Mouse (Mus musculus) midbrain, postnatal 0 days (tissue): ENCODE results near the gene Rita1. TPM values are rescaled to one million over a fixed set of nuclear protein-coding genes. Genes with fewer than 3 reads are reported as not detected.

Source experiments
- ATAC-seq: fragments of 200-750 bp; cut with Nextera tagmentation; 2 replicates; pipeline ENCODE4 v1.8.0; 2017; ENCODE audit warnings: moderate number of reproducible peaks, mild to moderate bottlenecking, moderate TSS enrichment, moderate library complexity; ENCODE audit not compliant: low FRiP score
- DNase-seq: peaks from one replicate; pipeline ENCODE4 v3.0.0-alpha.2; 2015; ENCODE audit warnings: low spot score
- H3K27ac ChIP-seq: fragments of 300-500 bp; sonication (generic); 2 replicates; pipeline ENCODE4 v1.5.1; 2014; ENCODE audit warnings: low read depth, mild to moderate bottlenecking, low read length, mixed read lengths
- H3K27me3 ChIP-seq: fragments of 300-500 bp; sonication (generic); 2 replicates; pipeline ENCODE4 v1.6.1; 2014; ENCODE audit warnings: low read length, control low read depth, mixed read lengths; ENCODE audit not compliant: insufficient read depth
- H3K36me3 ChIP-seq: fragments of 300-500 bp; sonication (generic); 2 replicates; pipeline ENCODE4 v1.6.1; 2014; ENCODE audit warnings: low read length, control low read depth, mixed read lengths; ENCODE audit not compliant: insufficient read depth
- H3K4me1 ChIP-seq: fragments of 300-500 bp; sonication (generic); 2 replicates; pipeline ENCODE4 v1.6.1; 2014; ENCODE audit warnings: mild to moderate bottlenecking, control low read depth, antibody characterized with exemption, low read length, mixed read lengths; ENCODE audit not compliant: insufficient read depth
- H3K4me2 ChIP-seq: fragments of 300-500 bp; sonication (generic); 2 replicates; pipeline ENCODE4 v1.6.1; 2014; ENCODE audit warnings: low read depth, mild to moderate bottlenecking, low read length, mixed read lengths; ENCODE audit not compliant: poor library complexity, severe bottlenecking
- H3K4me3 ChIP-seq: fragments of 300-500 bp; sonication (generic); 2 replicates; pipeline ENCODE4 v1.5.1; 2014; ENCODE audit warnings: low read depth, mild to moderate bottlenecking, low read length, moderate library complexity
- H3K9ac ChIP-seq: fragments of 300-500 bp; sonication (generic); replicated peaks from 2 replicates; pipeline ENCODE4 v1.6.1; 2014; ENCODE audit warnings: mild to moderate bottlenecking, low read length, moderate library complexity, mixed read lengths; ENCODE audit not compliant: poor library complexity, severe bottlenecking
- H3K9me3 ChIP-seq: fragments of 300-500 bp; sonication (generic); 2 replicates; pipeline ENCODE4 v1.6.1; 2016; ENCODE audit warnings: low read length, control low read depth
- CTCF ChIP-seq: IDR thresholded peaks from 2 replicates; pipeline ENCODE4 v1.5.1; 2016; ENCODE audit warnings: antibody characterized with exemption, mild to moderate bottlenecking
- whole genome bisulfite sequencing: fragments of 180-500 bp; shearing (Covaris S2); extraction: QIAGEN DNeasy Blood & Tissue Kit; methylation state at CpG from one replicate; pipeline ENCODE4 v1.1.7; 2014; 5-methylcytosine and 5-hydroxymethylcytosine counted together
- polyA plus RNA-seq: library from polyadenylated mRNA; unstranded; fragments of >200 nt; fragmentation: Nextera tagmentation; extraction: Ambion mirVana; gene quantifications from 2 replicates; pipeline ENCODE4 v1.2.1, GENCODE M21; 2015
- total RNA-seq: library from RNA; depleted of rRNA; stranded (reverse); fragments of >200 nt; gene quantifications from 2 replicates; pipeline ENCODE4 v1.2.3, GENCODE M21; 2014

Rita1 gene
- total and polyA plus RNA-seq, 2 experiments from 2014 or later, result 31.4 to 43.6 TPM

- Histone ChIP-seq H3K9ac (no peak overlapping the region), H3K27me3 (no peaks in the 10 kb centered on the region), H3K4me1 (peaks cover 5% of the 10 kb centered on the region; the same call in 1 of the 2 replicates), H3K27ac (no peak overlapping the region), H3K4me3 (no peak overlapping the region), H3K4me2 (no peak overlapping the region), H3K9me3 (no peaks in the 10 kb centered on the region), H3K36me3 (peaks cover 4% of the 10 kb centered on the region; the same call in 1 of the 2 replicates)
- ATAC-seq (no peak), DNase-seq (no peak)
- peak; percentile 24 for TF ChIP-seq CTCF
- WGBS, result 68% methylated on average over 10 of the region's 10 CpGs
These were observed 34.4 kb downstream of the Rita1 start for GRCm38 (mm10) chr5:120577935-120578441.

- ATAC-seq (no peak), DNase-seq (no peak)
- 80% methylated on average over 11 of the region's 11 CpGs for WGBS
- Histone ChIP-seq H3K27ac (no peak overlapping the region), H3K9ac (no peak overlapping the region), H3K9me3 (no peaks in the 10 kb centered on the region), H3K4me3 (no peak overlapping the region), H3K27me3 (no peaks in the 10 kb centered on the region), H3K4me1 (peaks cover 5% of the 10 kb centered on the region; the same call in 1 of the 2 replicates), H3K36me3 (no peaks in the 10 kb centered on the region; the same call in 1 of the 2 replicates), H3K4me2 (no peak overlapping the region)
- no peak for TF ChIP-seq CTCF
These were observed 35.5 kb downstream of the Rita1 start for GRCm38 (mm10) chr5:120576781-120577301.

DNA sequence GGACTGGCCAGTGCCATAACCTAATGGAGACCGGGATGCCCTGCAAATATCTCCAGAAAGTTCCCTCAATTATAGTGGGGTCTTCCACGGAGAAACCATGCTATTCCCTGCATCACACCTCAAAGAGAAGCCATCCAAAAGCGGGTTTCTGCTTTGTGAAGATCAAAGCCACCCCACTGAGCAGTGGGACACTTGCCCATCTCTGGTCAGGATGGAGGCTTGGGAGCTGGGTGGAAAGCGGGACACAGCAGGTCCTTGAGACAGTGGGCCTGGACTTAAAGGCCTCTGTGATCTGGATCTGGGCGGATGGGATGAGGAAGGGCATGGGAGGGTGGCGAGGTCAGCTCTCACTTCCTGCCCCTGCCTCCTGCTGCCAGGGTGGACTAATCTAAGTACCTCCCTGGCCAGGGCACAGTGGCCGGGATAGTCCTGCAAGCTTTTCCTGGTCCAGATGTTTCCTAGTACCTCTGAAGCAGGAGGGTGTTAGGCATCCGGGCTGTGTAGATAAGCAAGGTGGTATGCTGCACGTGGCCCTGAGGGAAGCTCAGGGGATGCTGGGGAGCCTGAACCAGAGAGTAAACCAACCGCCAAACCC, 37.8 kb downstream of the Rita1 start:
- no peak overlapping the region for H3K9ac ChIP-seq
- H3K36me3 ChIP-seq, result no peaks in the 10 kb centered on the region
- WGBS, result 72% methylated on average over 10 of the region's 10 CpGs
- H3K4me1 ChIP-seq, result peaks cover 5% of the 10 kb centered on the region; the same call in 1 of the 2 replicates
- no peak for TF ChIP-seq CTCF
- no peaks in the 10 kb centered on the region for H3K27me3 ChIP-seq
- no peak overlapping the region for H3K27ac ChIP-seq
- no peak overlapping the region for H3K4me2 ChIP-seq
- H3K4me3 ChIP-seq, result no peak overlapping the region
- ATAC-seq, result no peak
- no peak for DNase-seq
- no peaks in the 10 kb centered on the region for H3K9me3 ChIP-seq

DNA sequence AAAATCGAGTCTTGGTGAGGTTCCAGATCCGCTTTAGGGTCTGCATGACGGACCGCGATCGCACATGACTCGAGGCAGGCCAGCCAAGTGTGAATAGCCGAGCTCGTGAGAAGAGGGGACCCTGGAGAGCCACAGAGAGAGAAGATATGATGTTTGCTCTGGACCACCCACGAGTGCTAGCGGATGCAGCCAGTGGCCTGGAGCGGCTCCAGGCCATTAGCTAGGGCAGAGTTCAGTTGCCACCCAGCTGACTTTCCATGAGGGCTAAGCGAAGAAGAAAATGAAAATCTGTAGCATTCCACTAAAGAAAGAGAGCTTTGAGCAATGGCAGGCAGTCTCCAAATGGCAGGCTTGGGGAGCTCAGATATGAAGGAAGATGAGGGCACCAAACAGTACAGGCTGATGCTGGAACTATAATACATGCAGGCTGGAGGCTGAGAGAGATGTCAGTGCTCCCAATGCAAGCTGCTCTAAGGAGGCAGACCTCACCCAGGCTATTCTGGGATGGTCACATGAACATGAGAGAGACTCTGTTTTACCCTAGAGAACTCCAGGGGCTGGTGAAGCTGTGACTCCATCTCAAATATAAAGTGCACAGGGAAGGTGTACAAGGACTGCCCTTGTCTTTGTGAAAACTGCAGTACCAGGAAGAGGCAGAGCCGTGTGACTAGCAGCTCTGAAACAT, 41.2 kb downstream of the Rita1 start:
- no peak for TF ChIP-seq CTCF
- DNase-seq (peak; percentile 79), ATAC-seq (no peak)
- Histone ChIP-seq H3K4me1 (peaks cover 29% of the 10 kb centered on the region), H3K27me3 (no peaks in the 10 kb centered on the region), H3K9ac (no peak overlapping the region), H3K27ac (no peak overlapping the region; the same call in 1 of the 2 replicates), H3K4me3 (no peak overlapping the region), H3K9me3 (no peaks in the 10 kb centered on the region), H3K36me3 (no peaks in the 10 kb centered on the region), H3K4me2 (no peak overlapping the region)
- WGBS, result 57% methylated on average over 14 of the region's 14 CpGs

- DNase-seq (no peak), ATAC-seq (no peak)
- no peaks in the 10 kb centered on the region for H3K9me3 ChIP-seq
- H3K4me2 ChIP-seq, result no peak overlapping the region
- 77% methylated on average over 11 of the region's 11 CpGs for WGBS
- H3K27me3 ChIP-seq, result no peaks in the 10 kb centered on the region
- H3K4me3 ChIP-seq, result no peak overlapping the region
- H3K36me3 ChIP-seq, result no peaks in the 10 kb centered on the region
- H3K4me1 ChIP-seq, result peaks cover 29% of the 10 kb centered on the region
- no peak overlapping the region for H3K9ac ChIP-seq
- H3K27ac ChIP-seq, result no peak overlapping the region
- no peak for TF ChIP-seq CTCF
These were observed 42.0 kb downstream of the Rita1 start for GRCm38 (mm10) chr5:120570289-120570897.
